Mouse (Mus musculus) retina, embryonic 14.5 days (tissue): ENCODE data around the gene Gm10409.
"Not testable (repeated sequence)": the region's sequence is repeated elsewhere in the genome, so short reads cannot be mapped to it uniquely, and the experiment has no call there.

Experiments
- DNase-seq: peaks from one replicate; pipeline ENCODE4 v3.0.0-alpha.2; 2015; ENCODE audit warnings: low spot score

Gm10409 gene

GRCm38 (mm10) chr14:3412314-3412713 is at the start of gene Gm10409:
Gm10409 (plus strand) TSS chr14:3412614.
- not testable (repeated sequence) for DNase-seq

- not testable (repeated sequence) for DNase-seq
Measured at GRCm38 (mm10) chr14:3394793-3395192, 17.6 kb upstream of the Gm10409 start, which contains the start of gene Gm10413. Gm10413 (plus strand) TSS chr14:3395093.

- not testable (repeated sequence) for DNase-seq
Measured at GRCm38 (mm10) chr14:3427803-3428202, 15.4 kb downstream of the Gm10409 start, which contains the start of gene Gm3005. Gm3005 (plus strand) TSS chr14:3428103.

- not testable (repeated sequence) for DNase-seq
Measured at GRCm38 (mm10) chr14:3449079-3449478, 36.7 kb downstream of the Gm10409 start, which contains the start of gene Gm10408. Gm10408 (plus strand) TSS chr14:3449379.
